Mouse (Mus musculus) olfactory bulb, adult 2 months (tissue): ENCODE data around the gene Lrch3. TPM values are rescaled to one million over a fixed set of nuclear protein-coding genes. Genes with fewer than 3 reads are reported as not detected.

ENCODE experiments used
- H3K27ac ChIP-seq: fragments of 200-500 bp; 2 replicates; pipeline ENCODE4 v1.5.1; 2012; ENCODE audit warnings: low read depth, low read length; ENCODE audit not compliant: insufficient read depth
- H3K4me1 ChIP-seq: fragments of 200-500 bp; 2 replicates; pipeline ENCODE4 v1.6.1; 2012; ENCODE audit warnings: low read length; ENCODE audit not compliant: control insufficient read depth, insufficient read depth
- H3K4me3 ChIP-seq: fragments of 200-500 bp; 2 replicates; pipeline ENCODE4 v1.5.1; 2012; ENCODE audit warnings: mild to moderate bottlenecking, low read depth, low read length, moderate library complexity; ENCODE audit not compliant: insufficient read depth
- CTCF ChIP-seq: fragments of 200-500 bp; IDR thresholded peaks from 2 replicates; pipeline ENCODE4 v1.5.1; 2012; ENCODE audit warnings: low read depth, mild to moderate bottlenecking, low read length, moderate library complexity; ENCODE audit not compliant: insufficient read depth
- POLR2A ChIP-seq: fragments of 200-500 bp; IDR thresholded peaks from 2 replicates; pipeline ENCODE4 v1.6.1; 2012; ENCODE audit warnings: mild to moderate bottlenecking, low read depth, low read length, moderate library complexity; ENCODE audit not compliant: insufficient read depth
- WGBS: fragments of 180-500 bp; shearing (Covaris S2); methylation state at CpG from one replicate; pipeline ENCODE4 v1.1.7; 2018; 5-methylcytosine and 5-hydroxymethylcytosine counted together
- polyA plus RNA-seq: library from polyadenylated mRNA; stranded (reverse); fragments of >200 nt; gene quantifications from 2 replicates; pipeline ENCODE4 v1.2.4, GENCODE M21; 2012; ENCODE audit warnings: low replicate concordance; ENCODE audit not compliant: missing spikeins, insufficient read depth, insufficient read length

The Lrch3 gene
- polyA plus RNA-seq, 1 experiment: not detected

DNA sequence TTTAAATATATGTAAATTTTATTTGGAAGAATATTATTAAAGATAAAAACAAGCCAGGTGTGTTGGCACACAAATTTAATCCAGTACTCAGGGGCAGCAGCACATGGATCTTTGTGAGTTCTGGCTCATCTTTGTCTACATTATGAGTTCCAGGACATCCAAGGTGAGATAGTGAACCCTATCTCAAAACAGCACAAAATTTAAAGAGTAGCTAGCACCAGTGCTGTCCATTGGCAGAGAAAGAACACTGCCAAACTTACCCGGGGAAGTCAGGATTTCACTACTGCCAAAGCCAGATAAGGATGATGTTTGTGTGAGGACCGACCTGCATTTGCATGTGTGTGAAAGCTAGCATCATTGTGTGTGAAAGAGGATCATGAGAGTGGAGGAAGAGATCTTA, 59.1 kb downstream of the Lrch3 start:
- TF ChIP-seq CTCF (no peak), POLR2A (no peak)
- Histone ChIP-seq H3K27ac (no peak overlapping the region), H3K4me1 (no peaks in the 10 kb centered on the region), H3K4me3 (no peak overlapping the region)
- WGBS: 65% methylated on average over 2 of the region's 2 CpGs

DNA sequence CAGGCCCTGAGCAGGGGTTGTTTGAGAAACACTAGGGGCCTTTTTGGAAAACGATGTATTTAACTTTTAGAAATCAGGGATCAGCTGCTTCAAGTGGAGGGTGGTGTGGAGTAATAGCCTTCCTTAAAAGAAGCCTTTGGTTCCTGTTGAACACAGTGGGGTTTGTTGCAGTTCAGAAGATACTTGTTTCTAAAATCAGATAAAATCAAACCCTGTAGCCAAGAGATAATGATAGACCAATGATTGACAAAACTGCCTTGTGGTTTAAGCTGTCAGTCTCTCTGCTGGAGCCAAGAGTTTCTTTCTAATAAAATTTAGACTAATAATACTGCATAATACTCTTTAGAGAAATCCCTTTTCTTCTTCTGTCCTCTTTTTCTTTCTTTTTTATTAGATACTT, 66.3 kb downstream of the Lrch3 start:
- H3K4me3 ChIP-seq: no peak overlapping the region

GRCm38 (mm10) chr16:32981405-32981804, 67.5 kb downstream of the Lrch3 start:
- no peaks in the 10 kb centered on the region for H3K4me1 ChIP-seq
- WGBS: 87% methylated on average over 4 of the region's 4 CpGs
- H3K4me3 ChIP-seq: no peak overlapping the region
- TF ChIP-seq POLR2A (no peak), CTCF (no peak)
- no peak overlapping the region for H3K27ac ChIP-seq

More for the DNA sequence above, 66.3 kb downstream of the Lrch3 start:
- no peak overlapping the region for H3K27ac ChIP-seq
- WGBS: 23% methylated on average over 1 of the region's 1 CpGs
- TF ChIP-seq POLR2A (no peak), CTCF (no peak)
- no peaks in the 10 kb centered on the region for H3K4me1 ChIP-seq

DNA sequence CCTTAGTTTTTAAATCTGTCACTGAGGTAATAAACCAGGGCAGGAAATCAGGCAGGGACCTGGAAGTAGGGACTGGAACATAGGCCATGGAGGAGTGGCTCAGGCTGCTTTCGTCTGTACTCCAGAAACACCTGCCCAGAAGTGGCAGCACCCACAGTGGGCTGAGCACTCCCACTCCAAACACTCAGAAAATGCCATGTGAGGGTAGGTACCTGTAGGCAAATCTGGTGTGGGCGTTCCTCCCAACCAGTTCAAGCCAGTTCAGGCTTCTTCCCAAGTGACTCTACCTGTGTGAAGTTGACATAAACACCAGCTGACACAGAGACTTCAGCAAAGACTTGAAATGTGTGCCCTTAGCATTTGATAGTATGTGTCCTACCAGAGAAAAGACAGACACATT, 70.7 kb downstream of the Lrch3 start:
- Histone ChIP-seq H3K27ac (no peak overlapping the region), H3K4me1 (no peaks in the 10 kb centered on the region), H3K4me3 (no peak overlapping the region)
- TF ChIP-seq POLR2A (no peak), CTCF (no peak)
- WGBS: 88% methylated on average over 2 of the region's 2 CpGs

GRCm38 (mm10) chr16:32992158-32992557, 78.3 kb downstream of the Lrch3 start:
- WGBS: 80% methylated on average over 5 of the region's 5 CpGs
- Histone ChIP-seq H3K4me1 (no peaks in the 10 kb centered on the region), H3K27ac (no peak overlapping the region), H3K4me3 (no peak overlapping the region)
- TF ChIP-seq POLR2A (no peak), CTCF (no peak)

DNA sequence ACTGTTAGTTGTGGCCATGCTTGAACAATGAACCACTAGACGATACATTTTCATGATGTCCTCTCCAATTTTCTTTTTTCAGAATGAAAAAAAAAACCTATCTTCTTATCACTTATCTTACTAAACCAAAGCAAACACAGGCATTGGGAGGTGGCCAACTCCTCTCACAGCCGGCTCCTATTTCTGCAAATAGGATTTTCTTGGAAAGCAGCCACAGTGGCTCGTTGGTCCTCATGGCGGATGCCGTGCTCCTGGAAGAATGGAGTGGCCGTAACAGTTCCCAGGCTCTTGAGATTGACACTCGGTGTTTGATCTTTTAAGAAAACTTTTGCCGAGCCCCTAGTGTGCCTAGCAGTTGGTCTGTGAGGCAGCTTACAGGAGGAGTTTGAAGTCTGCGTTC, 91.3 kb downstream of the Lrch3 start:
- TF ChIP-seq POLR2A (no peak), CTCF (no peak)
- H3K4me1 ChIP-seq: peaks cover 13% of the 10 kb centered on the region; the same call in 1 of the 2 replicates
- WGBS: 25% methylated on average over 9 of the region's 9 CpGs
- no peak overlapping the region for H3K27ac ChIP-seq
- no peak overlapping the region for H3K4me3 ChIP-seq

DNA sequence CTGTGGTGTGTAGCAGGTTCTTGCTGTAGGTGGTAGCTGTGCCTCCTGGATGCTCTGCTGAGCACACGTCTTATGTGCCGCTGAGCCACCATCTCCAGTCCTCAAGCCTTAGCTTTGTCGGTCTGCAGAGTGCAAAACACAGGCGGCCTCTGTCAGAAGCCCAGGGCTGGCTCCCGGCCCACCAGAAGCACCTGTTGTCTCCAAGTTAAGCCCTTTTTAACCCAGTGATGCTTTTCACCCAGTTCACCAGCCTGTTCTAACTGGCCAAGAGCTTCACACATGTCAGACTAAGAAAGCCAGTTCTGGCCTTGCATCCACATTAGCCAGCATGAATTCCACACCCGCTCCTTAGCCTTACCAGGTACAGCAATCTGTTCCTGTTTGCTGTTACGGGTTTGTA, 93.0 kb downstream of the Lrch3 start:
- 76% methylated on average over 7 of the region's 7 CpGs for WGBS
- Histone ChIP-seq H3K4me1 (peaks cover 13% of the 10 kb centered on the region; the same call in 1 of the 2 replicates), H3K4me3 (no peak overlapping the region), H3K27ac (no peak overlapping the region)
- TF ChIP-seq POLR2A (no peak), CTCF (no peak)

- WGBS: 79% methylated on average over 7 of the region's 7 CpGs
- no peak overlapping the region for H3K4me3 ChIP-seq
- TF ChIP-seq CTCF (no peak), POLR2A (no peak)
- H3K4me1 ChIP-seq: peaks cover 13% of the 10 kb centered on the region; the same call in 1 of the 2 replicates
- no peak overlapping the region for H3K27ac ChIP-seq
Measured at GRCm38 (mm10) chr16:33007436-33007835, 93.5 kb downstream of the Lrch3 start.

- H3K4me3 ChIP-seq: no peak overlapping the region
- 92% methylated on average over 6 of the region's 6 CpGs for WGBS
- TF ChIP-seq CTCF (no peak), POLR2A (no peak)
- no peak overlapping the region for H3K27ac ChIP-seq
- H3K4me1 ChIP-seq: peaks cover 22% of the 10 kb centered on the region
Measured at GRCm38 (mm10) chr16:33010166-33010565, 96.3 kb downstream of the Lrch3 start.

DNA sequence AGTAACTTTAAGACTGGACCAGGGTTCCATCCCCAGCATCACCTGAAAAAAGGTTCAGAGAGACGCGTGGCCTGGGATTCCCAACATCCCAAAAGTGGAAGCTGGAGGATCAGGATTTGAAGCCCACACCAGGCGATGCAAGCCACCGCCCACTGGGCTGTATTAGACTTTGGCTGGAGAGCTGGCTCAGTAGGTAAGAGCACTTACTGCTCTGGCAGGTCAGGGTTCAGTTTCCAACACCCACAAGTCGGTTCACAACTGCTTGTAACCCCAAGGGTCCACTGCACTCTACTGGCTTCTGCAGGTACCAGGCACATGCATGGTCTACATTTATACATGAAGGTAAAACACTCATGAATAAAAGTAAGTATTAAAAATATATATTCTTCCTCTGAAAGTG, 99.9 kb downstream of the Lrch3 start:
- TF ChIP-seq CTCF (no peak), POLR2A (no peak)
- Histone ChIP-seq H3K4me1 (peaks cover 12% of the 10 kb centered on the region), H3K4me3 (no peak overlapping the region), H3K27ac (no peak overlapping the region)
- WGBS: 96% methylated on average over 5 of the region's 5 CpGs
